Mouse (Mus musculus) large intestine, adult 2 months (tissue): ENCODE measurements around the gene Gm20517. TPM values are rescaled to one million over a fixed set of nuclear protein-coding genes. Genes with fewer than 3 reads are reported as not detected.
"Not testable (repeated sequence)": the region's sequence is repeated elsewhere in the genome, so short reads cannot be mapped to it uniquely, and the experiment has no call there.

ENCODE experiments used
- DNase-seq: peaks from one replicate; pipeline ENCODE4 v3.0.0-alpha.2; 2012; ENCODE audit warnings: low read depth, low spot score
- WGBS: fragments of 180-500 bp; shearing (Covaris S2); methylation state at CpG from one replicate; pipeline ENCODE4 v1.1.7; 2018; 5-methylcytosine and 5-hydroxymethylcytosine counted together
- polyA plus RNA-seq: library from polyadenylated mRNA; depleted of rRNA; stranded (reverse); fragments of >200 nt; gene quantifications from 2 replicates; pipeline ENCODE4 v1.2.3, GENCODE M21; 2012

Gene Gm20517
- polyA plus RNA-seq, 1 experiment: 0.17 TPM

DNA sequence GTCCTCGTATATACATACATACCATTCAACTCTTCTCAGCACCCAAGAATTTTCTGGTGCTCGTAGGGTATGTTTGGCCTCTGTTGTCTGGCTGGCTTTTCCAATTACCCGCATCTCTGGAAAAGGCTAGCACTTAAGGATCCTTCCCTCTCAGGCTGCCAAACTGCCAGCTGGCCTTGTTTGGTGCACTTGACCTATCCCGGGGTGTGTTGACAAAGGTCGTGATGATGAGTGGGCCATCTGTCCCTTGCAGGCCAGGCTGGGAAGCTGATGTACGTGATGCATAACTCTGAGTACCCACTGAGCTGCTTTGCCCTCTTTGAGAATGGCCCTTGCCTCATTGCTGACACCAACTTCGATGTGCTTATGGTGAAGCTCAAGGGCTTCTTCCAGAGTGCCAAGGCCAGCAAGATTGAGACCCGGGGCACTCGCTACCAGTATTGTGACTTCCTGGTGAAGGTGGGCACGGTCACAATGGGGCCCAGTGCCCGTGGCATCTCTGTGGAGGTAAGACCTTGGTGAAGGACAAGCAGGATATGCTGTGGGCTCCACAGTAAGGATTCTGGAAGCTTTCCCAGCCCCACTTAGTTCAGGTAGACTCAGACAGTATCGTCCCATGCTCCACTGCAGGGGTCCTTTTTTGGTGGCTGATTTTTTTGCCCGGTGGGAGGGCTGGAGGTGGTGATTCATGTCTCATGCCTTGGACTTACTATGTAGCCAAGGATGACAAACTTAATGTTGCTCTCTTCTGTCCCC, 7.3 kb downstream of the Gm20517 start:
- WGBS: 85% methylated on average over 13 of the region's 13 CpGs
- DNase-seq: no peak

DNA sequence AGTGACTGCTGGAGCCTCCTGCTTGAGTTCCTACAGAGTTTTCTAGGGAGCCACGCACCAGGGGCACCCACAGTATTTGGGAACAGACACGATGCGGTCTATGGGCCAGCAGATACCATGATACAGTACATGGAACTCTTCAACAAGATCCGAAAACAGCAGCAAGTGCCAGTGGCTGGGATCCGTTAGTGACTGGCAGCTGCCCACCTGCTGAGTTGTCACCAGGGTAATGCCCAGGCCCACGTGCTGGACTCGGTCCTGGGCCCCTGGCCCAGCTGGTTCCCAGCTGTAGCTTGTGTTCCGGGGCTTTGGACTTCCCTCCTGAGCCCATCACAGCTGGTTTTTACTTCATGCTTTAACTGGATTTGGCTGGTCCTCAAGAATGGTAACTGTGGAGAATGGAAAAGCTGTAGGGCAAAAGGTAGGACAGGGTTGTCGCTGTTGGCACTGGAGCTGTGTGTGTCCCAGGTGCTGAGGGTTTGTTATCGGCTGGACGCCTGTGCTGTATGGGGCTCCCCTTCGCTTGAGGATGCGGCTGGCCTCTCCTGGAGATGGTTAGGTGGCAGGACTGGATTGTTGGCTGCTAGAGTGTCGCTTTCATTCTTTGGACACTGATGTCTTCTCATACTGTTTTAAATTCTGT, 11.6 kb downstream of the Gm20517 start:
- no peak for DNase-seq
- WGBS: 95% methylated on average over 14 of the region's 14 CpGs

DNA sequence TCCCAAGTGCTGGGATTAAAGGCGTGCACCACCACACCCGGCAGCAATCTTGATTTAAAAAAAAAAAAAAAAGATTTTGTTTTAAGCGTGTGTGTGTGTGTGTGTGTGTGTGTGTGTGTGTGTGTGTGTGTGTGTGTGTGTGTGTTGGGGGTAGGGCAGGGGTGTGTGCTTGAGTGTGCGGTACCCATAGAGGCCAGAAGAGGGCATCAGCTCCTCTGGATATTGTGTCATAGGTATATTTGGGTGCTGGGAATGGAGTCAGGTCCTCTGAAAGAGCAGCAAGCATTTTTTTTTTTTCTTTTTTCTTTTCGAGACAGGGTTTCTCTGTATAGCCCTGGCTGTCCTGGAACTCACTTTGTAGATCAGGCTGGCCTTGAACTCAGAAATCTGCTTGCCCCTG, 13.2 kb downstream of the Gm20517 start:
- 88% methylated on average over 5 of the region's 5 CpGs for WGBS
- not testable (repeated sequence) for DNase-seq

DNA sequence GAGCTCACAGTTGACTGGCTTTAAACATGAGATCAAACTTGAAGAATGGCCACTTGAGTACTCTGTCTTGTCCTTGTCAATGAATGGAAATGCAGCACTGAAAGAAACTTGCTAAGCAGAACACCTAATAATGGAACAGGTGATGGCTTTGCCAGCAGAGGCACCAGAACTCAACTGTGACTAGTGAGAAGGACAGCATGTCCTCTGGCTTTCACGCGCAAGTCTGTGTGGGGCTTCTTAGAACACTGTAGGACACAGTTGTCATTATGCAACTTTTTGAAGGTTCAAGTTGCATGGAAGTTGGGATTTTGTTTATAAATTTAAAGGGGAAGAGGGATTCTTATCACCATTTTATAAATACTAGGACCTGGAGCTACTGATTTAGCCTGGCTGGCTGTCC, 13.7 kb downstream of the Gm20517 start:
- WGBS: 97% methylated on average over 2 of the region's 2 CpGs
- no peak for DNase-seq

DNA sequence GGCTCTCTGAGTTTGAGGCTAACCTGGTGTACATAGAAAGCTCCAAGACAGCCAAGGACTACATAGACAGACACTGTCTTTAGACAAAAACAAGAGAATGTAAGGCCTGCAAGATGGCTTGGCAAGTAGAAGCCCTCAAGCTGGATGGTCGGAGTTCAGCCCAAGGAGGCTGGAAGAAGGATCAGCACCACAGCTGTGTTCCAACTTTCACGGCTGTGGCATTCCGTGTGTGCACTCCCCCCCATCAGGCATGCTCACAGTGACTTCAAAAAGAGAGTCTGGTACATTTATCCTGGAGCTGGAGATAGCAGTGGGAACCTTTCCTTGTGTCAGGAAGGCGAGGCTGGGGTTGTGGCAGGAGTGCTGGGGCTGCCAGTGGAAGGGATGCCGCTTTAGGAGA, 14.6 kb downstream of the Gm20517 start:
- WGBS: 85% methylated on average over 5 of the region's 5 CpGs
- no peak for DNase-seq

DNA sequence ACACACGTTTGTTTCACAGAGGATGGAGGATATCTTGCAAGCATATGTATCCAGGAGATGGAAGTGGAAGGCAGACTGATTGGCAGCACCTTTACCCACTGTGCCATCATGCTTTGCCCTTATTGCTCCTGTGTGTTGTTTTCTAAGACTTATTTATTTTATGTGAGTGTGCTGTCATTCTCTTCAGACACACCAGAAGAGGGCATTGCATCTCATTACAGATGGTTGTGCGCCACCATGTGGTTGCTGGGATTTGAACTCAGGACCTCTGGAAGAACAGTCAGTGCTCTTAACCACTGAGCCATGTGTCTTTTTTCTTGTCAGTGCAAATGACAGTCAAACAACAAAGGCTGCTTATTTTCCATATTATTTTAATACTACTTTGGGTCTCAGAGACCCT, 16.4 kb downstream of the Gm20517 start:
- DNase-seq: no peak
- WGBS: 67% methylated on average over 2 of the region's 2 CpGs

DNA sequence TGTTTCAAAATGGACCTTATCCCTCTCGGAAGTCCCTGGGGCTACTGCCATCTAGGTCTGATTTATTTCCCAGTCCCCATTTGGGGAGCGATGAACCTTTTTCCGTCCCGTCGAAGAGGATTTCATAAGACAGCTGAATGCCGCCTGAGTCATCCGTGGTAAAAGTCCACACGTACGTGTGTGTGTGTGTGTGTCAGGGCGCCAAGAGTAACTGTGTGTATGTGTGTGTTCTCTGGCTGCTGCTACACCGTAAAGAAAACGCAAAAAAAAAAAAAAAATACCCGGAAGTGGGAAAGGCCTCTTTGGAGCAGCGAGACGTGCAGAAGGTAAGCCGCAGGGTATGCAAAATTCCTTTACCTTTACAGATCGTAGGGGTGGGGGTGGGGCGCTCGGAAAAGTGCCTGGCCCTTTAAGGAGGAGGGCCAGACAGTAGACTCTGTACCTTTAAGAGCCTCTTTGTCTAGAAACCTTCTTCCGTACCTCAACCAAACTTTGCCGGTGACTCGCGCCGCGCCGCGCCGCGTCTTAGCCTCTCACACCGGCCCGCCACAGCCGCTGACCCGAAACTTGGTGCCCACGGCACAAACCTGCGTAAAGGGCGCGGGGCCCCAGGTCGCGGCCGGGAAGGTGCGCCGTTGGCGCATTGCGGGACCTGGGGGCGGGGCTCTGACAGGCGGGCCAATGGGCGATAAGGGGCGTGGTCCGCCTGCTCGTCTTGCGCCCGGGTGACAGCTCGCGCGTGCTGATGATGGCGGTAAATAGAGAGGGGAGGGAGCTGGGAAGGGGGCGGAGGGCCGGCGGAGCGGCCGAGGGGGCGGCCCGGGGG, 17.7 kb downstream of the Gm20517 start:
- WGBS: under 1% methylated on average over 62 of the region's 63 CpGs
- peak; percentile 54 for DNase-seq

DNA sequence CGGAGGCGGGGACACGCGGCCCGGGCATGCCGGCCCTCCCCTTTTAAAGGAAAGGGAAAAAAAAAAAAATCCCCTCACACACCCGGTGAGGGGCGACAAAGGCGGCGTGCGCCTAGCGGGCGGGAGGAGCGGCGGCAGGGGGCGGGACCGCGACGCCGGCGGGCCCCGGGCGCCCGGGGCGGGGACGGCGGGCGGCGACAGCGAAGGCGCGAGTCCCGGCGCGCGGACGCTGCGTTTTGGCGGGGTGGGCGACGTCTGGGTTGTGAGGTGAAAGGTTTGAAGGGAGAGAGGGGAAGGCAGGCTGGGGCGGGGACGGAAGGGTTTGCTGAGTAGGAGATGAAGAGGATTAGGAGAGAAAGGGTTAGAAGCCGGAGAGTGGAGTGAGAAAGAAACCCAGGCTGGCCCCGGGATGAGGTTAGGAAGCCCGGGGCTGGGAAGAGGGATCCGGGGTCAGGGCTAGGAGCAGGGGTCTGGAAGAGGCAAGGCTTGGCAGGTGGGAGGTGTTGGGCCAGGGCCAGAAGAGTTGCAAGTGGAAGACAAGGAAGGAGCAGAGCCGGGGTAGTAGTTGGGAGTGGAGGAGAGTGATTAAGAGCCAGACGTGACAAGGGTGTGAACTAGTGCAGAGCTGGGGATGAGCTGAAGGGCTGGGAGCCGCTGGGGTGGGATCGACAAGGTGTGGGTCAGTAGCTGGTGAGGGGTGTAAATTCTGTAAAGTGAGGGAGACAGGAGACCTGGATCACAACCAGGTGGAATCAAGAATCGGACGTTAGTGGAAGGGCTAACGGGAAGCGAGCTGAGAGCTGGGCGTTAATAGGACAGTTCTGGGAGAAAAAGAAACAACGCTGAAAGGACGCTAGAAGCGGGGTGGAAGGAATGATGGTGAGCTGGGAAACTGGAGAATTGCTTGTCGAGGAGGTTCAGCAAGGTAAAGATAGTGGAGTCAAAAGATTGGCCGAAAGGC, 18.6 kb downstream of the Gm20517 start:
- 1% methylated on average over 61 of the region's 61 CpGs for WGBS
- DNase-seq: no peak

DNA sequence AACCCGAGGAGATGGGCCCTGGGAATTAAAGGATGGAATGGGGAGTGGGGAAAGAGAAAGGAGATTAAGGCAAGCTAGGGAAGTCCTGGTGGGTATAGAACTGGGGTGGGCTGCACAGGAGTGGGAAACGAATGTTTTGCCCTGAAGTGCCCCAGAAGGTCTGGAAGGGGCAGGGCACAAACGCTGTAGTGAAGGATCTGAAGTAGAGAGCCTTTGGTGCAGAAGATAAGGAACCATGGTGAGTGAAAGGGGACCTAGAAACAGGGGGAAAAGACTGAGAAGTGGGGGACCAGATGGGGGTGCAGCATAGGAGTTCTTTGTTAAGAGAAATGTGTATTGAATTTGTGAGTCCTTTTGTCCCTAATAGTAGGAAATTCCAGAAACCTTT, 19.3 kb downstream of the Gm20517 start, which contains the start of gene Usp49:
Usp49 (plus strand) TSS at position 13 of the 388 bp plus-strand sequence.
- 1% methylated on average over 3 of the region's 3 CpGs for WGBS
- no peak for DNase-seq

DNA sequence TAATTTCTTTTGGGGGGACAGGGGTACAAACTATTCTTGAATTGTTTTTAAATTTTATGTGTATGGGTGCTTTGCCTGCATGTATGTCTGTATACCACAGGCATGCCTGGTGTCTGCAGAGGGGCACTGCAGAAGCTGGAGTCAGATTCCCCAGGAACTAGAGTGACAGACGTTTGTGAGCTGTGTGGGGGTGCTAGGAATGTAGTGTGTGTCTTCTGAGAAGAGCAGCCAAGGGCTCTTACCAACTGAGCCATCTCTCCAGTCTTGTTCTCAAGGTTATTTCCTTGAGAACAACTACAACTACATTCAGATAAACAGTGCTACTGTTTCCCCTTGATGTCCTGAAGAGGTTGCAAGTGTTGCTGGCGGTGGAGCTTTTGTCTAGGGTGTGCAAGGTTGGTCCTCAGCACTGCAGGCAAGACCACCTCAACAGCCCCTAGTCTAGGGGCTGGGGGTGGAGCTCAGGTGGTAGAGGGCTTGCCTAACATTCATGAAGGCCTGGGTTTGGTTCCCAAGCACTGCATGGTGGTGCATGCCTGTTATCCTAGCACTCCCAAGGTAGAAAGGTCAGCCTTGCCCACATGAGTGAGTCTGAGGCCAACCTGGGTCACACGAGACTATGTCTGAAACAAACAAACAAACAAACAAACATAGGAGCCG, 20.9 kb downstream of the Gm20517 start:
- no peak for DNase-seq
- WGBS: 43% methylated on average over 4 of the region's 4 CpGs

DNA sequence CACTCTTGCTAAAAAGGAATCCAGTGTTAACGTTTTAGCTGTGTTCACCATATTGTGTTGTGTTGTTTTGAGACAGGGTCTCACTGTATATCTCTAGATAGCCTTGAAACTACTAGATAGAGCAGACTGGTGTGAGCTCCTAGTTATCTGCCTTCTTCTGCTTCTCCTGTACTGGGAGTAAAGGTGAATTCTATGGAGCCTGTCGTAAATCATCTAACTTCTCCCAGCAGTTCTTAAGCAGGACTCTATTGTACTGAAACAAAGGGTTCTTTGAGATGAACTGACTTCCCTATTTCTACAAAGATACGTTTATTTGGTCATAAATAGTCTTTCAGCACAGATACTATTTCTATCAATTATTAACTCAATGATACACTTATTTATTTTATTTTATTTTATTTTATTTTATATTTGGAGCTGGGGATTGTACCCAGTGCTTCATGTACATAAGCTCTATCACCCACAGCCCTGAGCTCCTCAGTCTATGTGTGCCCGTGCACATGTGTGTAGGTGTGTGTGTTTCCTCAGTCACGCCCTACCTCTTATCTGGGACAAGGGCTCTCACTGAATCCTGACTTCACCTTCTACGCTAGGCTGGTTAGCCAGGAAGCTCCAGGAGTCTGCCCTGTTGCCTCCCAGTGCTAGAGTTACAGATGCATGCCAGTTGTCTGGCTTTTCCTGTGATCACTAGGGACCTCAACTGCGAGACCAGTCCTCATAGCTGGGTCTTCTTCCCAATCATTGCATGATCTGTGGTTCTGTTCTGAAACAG, 22.8 kb downstream of the Gm20517 start:
- 31% methylated on average over 7 of the region's 7 CpGs for WGBS
- no peak for DNase-seq

DNA sequence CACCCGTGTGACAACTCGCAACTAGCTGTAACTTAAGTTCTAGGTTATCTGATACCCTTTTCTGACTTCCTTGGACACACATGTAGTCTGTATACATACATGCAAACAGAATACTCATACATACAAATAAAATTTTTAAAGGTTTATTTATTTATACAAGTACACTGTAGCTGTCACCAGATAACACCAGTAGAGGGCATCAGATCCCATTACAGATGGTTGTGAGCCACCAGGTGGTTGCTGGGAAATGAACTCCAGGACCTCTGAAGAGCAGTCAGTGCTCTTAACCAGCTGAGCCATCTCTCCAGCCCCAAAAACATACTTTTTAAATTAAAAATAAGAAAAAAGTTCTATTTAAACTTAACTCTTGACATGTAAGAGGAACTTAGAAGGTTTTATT, 31.6 kb downstream of the Gm20517 start:
- 85% methylated on average over 2 of the region's 2 CpGs for WGBS
- no peak for DNase-seq

DNA sequence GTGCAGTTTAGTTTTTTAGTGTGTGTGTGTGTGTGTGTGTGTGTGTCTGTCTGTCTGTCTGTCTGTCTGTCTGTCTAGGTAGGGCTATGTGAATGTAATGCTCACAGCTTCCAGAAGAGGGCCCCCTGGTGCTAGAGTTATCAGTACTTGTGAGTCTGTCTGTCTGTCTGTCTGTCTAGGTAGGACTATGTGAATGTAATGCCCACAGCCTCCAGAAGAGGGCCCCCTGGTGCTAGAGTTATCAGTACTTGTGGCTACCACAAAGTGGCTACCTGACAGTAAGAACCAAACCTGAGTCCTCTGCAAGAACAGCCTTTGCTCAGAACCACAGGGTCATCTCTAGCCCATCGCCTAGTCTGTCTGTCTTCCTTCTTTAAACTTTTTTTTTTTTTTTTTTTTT, 35.3 kb downstream of the Gm20517 start:
- peak; percentile 50 for DNase-seq
- WGBS: 93% methylated on average over 1 of the region's 1 CpGs

DNA sequence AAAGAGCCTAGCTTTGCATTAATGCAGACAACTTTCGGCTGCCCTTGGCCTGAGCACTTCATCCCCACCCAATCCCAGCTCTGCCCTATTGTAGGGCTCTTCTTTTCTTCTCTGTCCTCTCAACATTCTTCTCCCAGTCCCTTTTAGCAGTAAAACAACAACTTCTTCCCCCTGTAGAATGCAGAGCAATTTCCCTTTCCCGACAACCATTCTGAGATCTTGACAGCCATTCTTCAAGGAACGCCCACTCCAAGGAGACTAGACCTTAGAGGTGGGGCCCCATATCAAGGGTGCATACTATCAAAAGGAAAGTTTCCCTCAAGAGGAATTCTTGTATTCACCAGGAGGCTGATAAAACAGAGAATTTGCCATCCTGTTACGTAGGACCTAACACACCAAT, 37.6 kb downstream of the Gm20517 start:
- DNase-seq: no peak

DNA sequence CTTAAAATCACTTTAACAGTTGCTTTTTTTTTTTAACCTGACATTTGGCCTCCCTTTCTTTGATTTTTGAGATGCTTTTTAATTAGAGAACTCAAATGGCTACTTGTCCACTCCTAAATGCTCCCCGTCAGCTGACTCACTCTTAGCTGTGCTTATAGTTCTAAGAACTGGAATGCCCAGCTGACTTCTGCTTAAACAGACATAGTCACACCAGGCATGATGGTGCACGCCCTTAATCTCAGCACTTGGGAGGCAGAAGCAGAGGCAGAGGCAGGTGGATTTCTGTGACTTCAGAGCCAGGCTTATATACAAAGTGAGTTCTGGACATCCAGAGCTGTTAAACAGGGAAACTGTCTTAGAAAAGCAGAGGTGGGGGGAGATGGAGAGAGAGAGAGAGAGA, 40.6 kb downstream of the Gm20517 start:
- 88% methylated on average over 2 of the region's 2 CpGs for WGBS
- no peak for DNase-seq

More for the DNA sequence above, 37.6 kb downstream of the Gm20517 start:
- 79% methylated on average over 4 of the region's 4 CpGs for WGBS

DNA sequence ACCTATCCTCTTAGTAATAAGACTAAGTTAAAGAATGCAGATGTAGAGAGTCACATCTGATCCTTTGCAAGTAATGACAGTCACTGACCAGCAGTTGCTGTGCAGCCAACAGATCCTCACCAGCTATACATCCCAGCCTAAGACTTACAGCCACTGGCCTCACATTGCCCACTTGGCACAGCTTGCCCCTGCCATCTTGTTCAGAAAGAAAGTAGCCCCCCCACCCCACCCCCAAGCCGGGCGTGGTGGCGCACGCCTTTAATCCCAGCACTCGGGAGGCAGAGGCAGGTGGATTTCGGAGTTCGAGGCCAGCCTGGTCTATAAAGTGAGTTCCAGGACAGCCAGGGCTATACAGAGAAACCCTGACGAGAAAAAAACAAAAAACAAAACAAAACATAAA, 43.0 kb downstream of the Gm20517 start:
- not testable (repeated sequence) for DNase-seq
- WGBS: 89% methylated on average over 8 of the region's 8 CpGs

DNA sequence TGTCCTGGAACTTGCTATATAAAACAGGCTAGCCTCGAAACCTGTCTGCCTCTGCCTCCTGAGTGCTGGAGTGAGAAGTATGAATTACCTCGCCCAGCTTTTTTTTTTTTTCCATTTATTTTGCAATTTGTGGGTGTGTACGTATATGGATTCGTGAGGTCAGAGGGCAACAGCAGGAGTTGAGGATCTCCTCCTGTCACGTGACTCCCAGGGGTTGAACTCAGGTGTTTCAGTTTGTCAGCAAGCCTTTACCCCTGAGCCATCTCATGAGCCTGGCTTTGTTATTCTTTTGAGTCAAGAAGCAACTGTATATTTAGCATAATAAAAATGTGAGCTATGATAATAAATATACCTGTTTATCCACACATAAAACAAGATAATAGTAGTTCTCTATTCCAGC, 44.3 kb downstream of the Gm20517 start:
- no peak for DNase-seq
- 47% methylated on average over 5 of the region's 5 CpGs for WGBS

DNA sequence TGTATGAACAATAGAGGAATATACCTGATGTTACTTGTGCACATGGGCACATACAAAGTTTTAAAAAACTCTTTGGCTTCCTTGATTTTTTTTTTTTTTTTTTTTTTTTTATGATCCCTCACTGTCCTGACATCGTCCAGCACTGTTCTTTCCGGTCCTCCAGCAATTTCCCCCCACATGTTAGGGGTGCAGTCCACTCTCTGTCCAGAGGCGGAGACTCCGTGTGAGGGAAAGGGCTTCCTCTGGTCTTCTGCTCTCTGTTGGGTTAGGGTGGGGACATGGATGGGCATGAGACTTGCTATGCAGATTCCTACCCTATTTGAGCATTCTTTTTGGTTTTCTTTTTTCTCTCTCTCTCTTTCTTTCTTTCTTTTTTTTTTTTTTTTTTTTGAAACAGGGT, 46.5 kb downstream of the Gm20517 start:
- 58% methylated on average over 4 of the region's 4 CpGs for WGBS
- no peak for DNase-seq
